Mouse (Mus musculus): ENCODE results near the gene Haus2.
"Not testable (repeated sequence)": the region's sequence is repeated elsewhere in the genome, so short reads cannot be mapped to it uniquely, and the experiment has no call there.

The Haus2 gene

DNA sequence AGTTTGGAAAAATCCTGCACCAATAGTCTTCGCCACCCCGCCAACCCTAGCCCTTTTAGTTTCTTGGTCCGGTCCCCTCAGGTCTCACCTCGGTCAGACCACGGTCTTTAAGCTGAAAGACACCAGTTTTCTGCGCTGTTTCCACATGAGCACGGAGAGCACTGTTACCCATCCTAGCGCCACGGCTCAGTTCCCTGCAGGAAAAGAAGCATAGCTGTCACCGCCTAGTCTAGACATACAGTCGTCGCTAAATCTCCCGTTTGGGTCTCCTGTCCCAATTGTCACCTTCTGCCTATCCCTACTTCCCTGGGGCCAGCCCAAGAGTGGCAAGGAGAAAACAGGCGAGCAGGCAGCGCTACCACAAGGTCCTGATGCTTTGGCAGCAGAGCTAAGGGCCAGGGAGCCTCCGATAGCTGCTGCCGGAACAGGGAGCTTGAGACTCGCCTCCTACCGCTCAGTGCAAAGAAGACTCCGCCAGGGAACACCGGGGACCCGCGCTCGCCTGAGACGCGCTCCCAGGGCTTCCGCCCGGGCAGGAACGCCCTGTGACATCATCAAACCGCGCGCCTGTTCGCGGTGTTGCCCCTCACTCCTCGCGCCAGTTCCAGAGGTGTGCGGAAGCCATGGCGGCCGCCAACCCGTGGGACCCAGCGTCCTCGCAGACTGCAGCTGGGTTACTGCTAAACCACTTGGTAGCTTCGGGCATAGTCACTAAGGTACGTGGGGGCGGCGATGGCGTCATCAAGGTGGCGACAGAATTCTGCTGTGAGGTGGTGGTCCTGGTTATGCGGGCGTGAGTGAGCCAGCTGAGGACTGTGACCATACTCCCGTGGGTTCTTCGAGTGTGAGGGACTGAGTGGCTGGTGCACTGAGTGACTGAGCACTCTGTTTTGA is at the start of gene Haus2, which contains the start of gene Lrrc57:
TSS of gene Haus2 (plus strand) at position 554 of the 894 bp plus-strand sequence.
TSS of gene Lrrc57 (minus strand) at position 691 of the 894 bp plus-strand sequence.
- peak; percentile 85 to 90 for DNase-seq (ENCODE audit: low spot score in 2 of 2)

DNA sequence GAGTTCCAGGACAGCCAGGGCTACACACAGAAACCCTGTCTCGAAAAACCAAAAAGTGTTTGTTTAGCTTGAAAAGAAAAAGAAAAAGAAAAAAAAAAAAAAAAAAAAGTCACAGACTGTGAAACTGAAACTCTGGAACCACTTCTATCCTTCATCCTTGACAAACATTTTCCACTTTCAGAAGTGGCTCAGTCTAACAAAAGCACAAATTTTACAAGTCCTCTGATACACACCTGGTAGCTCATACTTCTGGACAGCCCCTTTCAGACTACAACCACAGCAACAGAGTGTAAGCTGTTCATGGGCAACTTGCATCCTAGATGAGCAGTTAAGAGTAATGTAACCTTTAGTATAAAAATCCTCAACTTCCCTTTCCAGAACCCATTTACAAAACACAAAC is 47.7 kb upstream of the Haus2 start:
- no peak for DNase-seq (ENCODE audit: low spot score in 2 of 2)

DNA sequence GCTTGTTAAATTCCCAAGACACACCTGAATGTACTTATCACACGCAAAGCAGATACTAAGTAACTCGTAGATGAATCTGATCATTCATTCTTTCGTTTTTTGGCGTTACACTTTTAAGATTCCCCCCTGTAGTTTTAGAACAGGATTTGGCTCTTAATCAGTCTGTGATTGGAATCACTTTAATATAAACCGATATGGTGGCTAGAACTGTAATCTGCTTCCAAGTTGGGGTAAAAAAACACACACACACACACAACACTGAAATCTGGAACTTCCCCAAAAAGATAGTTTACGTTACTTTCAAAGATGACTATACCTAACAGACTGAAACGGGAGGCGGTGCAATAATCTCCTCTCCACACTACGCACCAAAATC is 46.3 kb upstream of the Haus2 start:
- DNase-seq (ENCODE audit: low spot score in 2 of 2), result no peak

DNA sequence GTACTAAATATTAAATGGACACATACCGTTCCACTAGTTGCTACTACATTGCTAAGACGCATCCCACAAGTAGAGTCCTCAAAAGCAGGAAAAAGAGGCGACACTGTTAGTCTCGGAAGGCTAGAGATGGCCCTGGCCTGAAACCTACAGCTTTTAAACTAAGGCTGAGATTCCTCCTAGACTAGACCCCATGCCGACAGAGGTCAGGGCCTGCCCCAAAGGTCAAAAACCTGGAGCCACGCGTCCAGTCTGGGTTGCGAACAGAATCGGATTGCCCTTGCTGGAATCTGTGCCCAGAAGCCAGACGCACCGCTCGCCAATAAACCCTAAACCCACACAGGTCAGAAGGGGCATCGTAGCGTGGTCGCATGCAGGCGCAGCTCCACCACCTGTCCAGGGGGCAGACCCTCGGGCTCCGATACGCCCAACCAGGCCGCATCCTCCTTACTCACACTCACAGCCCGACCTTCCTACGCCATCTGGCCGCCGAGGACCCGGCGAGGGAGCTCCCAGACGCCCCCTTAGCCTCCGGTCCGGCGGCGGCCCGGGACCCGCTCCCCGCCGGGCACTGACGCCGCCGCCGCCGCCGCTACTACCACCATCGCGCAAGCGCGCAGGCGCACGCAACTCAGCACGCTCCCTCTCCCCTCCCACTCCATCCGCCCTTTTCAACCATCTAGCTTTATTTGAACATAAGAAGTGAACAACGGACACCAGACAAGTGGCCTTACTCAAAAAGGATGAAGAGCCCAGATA is 45.8 kb upstream of the Haus2 start, which contains the start of gene Zfp106:
TSS of gene Zfp106 (minus strand) at position 609 of the 756 bp plus-strand sequence.
- peak; percentile 74 to 83 for DNase-seq (ENCODE audit: low spot score in 2 of 2)

DNA sequence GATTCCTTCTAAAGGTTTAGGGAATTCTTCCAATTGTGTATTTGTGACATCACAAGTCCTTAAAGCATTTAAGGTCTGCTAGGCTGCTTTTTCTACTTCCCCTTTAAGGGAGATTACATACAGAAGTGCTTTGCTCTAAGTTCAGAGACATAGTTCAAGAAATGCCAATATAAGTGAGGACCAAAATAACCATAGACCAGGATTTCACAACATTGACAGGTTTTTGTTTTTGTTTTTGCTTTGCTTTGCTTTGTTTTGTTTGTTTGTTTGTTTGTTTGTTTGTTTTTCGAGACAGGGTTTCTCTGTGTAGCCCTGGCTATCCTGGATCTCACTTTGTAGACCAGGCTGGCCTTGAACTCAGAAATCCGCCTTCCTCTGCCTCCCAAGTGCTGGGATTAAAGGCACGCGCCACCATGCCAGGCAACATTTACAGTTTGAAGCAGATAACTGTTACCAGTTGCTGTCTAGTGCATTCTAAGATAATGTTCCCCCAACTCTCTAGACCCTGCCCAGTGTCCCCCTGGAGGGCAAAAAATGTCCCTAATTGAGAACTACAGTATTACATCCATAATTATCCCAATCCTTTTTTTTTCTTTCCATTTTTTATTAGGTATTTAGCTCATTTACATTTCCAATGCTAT is 44.5 kb upstream of the Haus2 start:
- DNase-seq (ENCODE audit: low spot score in 2 of 2), result not testable (repeated sequence)

DNA sequence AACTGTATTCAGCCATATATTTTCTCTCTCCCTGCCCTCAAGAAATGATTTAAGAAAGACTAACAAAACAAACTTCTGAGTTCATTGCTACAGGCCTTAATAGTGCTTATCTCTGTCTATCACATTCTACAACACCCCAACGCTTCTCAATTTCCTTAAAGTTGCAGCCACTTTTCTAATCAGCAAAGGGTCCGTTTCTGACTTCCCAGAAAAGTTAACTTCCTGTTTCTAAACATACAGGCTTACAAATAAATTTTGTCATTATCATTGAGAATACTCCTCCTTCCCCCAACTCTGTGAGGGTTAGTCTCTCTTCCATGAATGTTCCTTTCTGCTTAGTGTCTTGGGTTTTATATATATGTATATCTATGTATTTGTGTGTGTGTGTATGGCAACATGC is 43.8 kb upstream of the Haus2 start:
- DNase-seq (ENCODE audit: low spot score in 2 of 2), result no peak

DNA sequence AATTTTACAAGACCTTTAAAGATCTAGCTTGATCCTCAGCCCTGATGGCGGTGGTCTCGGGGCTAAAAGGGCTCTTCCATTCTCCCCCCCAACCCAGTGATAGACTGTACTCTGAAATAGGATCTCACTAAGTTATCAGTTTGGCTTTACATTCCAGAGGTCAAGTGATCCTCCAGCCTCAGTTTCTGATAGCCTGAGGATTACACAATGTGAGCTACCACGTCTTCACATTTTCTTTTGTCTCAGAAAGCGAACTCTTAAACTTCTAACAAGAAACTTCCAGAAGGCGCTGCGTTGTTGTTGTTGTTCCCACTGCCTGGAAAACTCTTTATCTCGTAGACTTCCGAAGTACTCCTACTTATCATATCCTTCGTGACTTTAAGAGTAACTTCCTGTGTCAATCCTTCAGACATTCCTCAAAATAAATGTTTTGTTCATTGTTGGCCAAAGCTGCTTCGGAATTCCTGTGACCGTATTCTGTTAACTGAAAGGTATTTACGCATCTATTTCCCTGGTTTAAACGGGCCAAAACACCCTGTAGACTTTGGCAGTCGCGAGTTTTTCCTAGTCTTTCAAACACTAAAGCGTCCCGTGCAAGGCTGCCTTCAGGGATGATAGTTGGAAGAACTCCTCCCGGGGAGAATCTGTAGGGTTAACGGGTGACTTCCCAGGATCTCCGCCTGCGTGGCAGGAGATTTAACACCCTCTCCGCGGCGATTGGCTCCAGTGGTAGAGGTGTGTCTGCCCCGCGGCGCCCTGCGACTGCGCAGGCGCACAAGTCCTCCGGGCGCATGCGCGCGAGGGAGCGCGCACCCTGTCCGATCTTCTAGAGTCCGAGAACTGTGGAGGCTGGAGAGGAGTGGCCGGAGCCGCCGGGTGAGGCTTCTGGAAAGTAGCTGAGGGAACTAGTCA is 42.0 kb upstream of the Haus2 start, which contains the start of gene Snap23:
TSS of gene Snap23 (plus strand) at position 786 of the 912 bp plus-strand sequence.
- DNase-seq (ENCODE audit: low spot score in 2 of 2), result peak; percentile 90 to 91

DNA sequence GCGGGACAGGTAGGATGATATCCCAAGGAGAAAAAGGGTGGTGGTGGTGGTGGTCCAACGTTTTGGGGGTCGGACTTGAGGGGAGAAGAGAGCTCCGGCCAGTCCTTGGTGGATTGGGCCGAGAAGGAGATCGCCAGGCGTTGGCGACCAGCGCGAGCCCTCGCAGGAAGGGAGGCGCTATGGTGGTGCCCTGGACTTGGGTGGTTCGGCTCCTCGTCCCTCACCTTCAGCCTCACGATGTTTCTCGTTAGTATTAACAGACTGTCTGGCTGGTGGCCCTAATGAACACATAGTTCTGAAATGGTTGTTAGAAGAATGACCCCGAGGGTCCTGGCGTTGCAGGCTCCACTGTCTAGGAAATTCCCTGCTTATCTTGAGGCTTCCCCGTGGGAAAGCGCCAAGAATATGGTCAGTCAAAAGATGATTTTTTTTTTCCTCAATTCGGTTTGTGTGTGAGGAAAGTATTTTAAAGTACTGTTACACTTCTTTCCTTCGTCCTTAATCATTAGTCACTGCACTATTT is 41.3 kb upstream of the Haus2 start:
- DNase-seq (ENCODE audit: low spot score in 2 of 2), result no peak

DNA sequence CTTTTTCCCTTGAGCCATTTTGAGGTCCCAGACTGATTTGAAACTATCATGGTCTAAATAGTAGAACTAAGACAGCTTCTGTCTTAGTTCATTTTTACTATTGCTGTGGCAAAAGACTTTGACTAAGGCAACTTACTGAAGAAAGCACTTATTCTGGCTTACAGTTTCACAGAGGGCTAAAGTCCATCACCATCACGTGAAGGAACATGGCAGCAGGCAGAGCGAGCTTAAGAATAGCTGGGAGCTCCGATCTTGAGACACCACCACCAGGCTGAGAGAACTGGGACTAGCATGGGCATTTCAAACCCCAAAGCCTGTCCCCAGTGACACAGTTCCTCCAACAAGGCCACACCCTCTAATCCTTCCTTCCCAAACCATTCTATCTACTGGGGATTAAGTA is 38.1 kb upstream of the Haus2 start:
- DNase-seq (ENCODE audit: low spot score in 2 of 2), result no peak

DNA sequence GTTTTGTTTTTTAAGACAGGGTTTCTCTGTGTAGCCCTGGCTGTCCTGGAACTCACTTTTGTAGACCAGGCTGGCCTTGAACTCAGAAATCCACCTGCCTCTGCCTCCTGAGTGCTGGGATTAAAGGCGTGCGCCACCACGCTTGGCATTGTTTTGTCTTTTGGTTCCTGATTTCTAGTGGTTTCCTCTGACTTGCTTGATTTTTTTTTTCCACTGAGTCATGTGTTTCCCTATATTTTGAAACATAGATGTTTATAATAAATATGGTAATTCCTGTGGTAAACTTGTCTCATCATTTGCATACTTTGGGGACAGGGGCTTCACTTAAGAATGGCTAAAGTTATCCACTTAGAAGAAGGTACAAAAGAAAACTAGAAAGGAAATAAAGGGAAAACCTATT is 37.0 kb upstream of the Haus2 start:
- DNase-seq (ENCODE audit: low spot score in 2 of 2), result not testable (repeated sequence)

DNA sequence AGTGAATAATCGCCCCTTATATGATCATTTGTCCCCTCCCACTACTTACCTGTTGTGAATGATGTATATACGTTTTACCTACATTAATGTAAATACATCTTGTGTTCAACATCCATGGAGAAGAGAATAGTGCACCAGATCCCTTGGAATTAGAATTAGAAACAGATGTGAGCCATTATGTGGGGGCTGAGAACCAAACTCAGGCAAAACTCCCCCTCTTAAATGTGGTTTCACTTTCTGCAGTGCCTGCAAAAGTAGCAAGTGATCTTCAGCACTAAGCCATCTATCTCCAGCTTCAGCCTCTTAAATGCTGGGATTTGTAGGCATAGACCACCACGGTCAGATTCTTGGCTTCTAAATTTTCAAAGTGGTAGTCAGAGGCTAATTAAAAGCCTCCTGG is 34.1 kb upstream of the Haus2 start:
- no peak for DNase-seq (ENCODE audit: low spot score in 2 of 2)

DNA sequence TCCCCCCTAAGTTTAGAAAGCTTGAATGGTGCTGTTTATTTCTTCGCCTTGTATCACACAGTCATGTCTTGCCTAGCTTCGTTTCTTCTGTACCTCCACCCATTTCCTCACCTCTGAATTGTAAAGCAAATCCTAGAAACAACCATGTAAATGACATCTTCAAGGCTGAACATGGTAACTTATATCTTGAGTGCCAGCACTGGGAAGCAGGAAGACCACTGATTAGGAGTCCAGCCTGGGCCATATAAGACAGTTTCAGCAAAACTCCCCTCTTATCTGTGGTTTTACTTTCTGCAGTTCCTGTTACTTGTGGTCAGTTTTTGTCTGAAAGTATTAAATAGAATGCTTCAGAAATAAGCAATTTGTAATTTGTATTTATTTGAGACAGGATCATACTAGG is 33.2 kb upstream of the Haus2 start:
- DNase-seq (ENCODE audit: low spot score in 2 of 2), result no peak

DNA sequence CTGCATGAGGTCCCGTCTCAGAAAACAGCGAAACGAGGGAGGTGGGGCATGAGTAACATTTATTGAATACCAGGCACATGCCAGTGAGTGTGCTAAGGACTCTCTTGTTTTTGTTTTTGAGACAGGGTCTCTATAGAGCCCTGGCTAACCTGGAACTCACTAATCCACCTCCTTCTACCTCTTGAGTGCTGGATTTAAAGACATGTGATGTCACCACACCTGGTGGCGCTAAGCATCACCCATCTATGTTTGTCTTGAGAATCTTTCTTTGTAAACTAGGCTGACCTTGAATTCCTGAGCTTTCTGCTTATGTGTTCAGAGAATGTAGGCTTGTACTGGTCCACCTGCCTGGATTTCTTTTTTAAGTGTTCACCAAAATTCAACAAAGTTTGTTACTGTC is 31.4 kb upstream of the Haus2 start:
- no peak for DNase-seq (ENCODE audit: low spot score in 2 of 2)

DNA sequence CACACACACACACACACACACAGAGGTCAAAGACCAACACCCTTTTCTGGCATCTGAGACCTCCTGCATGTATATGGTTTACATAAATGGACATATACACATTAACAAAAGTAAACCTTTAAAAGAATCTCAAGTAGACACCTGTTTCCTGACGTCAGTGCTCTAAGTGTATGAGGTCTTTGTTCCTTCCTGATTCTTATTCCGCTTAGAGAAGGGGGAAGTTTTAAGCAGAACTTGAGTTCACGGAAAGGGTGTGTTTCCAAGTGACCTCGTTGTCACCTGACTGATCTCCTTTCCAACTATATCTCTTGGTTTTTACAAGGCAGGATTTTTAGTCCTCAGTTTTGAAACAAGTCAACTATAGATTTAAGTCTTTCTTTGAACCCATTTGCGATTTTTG is 30.9 kb upstream of the Haus2 start:
- DNase-seq (ENCODE audit: low spot score in 2 of 2), result no peak

DNA sequence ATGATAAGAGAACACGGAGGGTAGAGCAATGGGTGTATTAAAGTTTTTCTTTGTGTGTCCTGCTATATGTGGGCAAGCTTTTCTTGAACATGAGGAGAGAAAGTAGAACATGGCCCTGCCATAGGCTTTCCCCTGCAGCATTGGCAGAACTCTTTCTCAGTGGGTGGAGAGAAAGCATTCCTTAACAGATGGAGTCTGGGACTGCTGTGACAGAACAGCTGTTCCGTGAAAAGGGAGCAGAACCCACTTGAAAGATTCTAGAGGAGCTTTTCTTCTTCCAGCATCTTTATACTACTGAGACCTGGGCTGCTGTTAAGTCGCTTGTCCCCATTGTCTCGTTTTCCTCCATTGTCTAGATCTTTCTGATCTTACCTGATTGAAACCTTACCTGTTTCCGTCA is 19.4 kb upstream of the Haus2 start:
- peak; percentile 29 to 37 for DNase-seq (ENCODE audit: low spot score in 2 of 2)

DNA sequence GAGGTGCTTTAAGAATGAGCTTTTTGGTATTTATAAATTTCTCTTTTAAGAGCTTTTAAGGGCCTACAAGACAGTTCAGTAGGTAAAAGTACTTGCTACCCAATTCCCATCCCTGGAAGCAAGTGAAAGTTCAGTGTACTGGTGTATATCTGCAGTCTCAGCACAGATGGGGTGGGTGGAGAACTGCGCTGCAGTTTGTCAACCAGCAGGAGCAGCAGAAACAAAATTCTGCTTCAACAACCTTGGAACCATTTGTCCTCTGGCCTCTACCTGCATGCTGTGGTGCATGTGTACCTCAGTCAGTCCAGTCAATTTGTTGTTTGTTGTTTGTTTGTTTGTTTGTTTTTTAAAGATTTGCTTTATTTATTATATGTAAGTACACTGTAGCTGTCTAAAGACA is 17.0 kb upstream of the Haus2 start:
- DNase-seq (ENCODE audit: low spot score in 2 of 2), result no peak

DNA sequence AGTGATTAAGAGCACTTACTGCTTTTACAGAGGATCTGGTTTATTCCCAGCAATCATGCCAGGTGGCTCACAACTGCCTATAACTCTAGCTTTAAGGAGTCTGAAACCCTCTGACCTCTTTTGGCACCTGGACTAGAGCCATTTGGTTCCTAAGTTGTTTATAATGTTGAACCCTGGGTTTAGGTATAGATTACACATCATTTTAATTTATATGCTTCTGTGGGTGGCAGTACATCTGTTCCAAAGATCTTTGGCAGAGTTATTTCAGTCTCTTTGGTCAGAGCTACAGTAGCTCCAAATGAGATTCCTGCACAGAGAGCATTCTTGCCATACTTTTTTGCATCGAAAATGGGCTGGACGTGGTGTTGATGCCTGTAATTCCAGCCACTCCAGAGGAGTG is 11.4 kb upstream of the Haus2 start:
- DNase-seq (ENCODE audit: low spot score in 2 of 2), result no peak

DNA sequence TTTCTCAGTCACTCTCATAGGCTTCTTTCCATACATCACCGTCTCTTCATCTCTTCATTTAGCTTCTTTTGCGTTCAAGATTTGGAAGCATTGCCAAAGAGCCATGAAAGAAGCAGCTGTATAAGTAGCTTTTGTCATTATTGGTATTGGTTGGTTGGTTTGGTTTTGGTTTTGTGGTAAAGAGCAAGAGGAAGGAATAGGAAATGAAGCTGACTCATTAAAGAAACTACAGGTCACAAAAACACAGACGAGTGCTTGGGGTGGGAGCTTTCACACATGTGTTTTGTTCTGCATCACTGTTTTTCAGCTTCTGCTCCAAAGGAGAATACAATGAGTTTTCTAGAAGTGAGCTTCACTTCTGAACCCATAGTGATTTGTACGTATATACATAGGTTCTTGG is 9.7 kb upstream of the Haus2 start:
- no peak for DNase-seq (ENCODE audit: low spot score in 2 of 2)

DNA sequence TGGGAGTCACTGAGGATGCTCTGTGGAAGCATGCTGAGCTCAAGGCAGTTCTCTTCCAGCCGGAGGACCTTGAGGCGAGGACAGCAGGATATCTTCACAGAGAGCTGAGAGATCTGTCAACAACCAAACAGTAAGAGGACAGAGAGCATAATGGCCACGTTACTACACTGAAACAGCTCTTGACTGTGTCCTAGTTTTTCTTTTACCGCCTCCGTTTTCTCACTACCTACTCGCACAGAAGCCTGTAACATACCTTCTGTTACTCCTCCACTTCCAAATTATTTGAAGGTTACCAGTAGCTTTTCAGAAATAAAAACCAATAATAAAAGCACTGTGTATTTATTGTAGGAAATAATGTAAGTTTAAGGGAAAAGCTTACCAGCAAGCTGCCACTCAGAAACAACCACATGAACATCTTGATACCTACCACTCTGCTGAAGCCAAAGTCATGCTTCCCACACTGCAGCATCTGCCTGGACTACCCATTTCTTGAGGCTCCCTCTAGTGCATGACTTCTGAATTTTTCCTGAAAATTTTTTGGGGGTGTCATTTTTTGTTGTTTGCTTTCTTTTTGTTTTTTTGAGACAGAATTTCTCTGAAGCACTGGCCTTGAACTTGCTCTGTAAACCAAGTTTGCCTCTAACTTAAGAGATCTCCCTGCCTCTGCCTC is 3.0 kb upstream of the Haus2 start:
- DNase-seq (ENCODE audit: low spot score in 2 of 2), result no peak
